Mouse (Mus musculus): ENCODE measurements around the gene Skap1. TPM values are rescaled to one million over a fixed set of nuclear protein-coding genes. Genes with fewer than 3 reads are reported as not detected.
A peak's percentile ranks its signal among the peaks of the same experiment; 100 is the strongest.

Gene Skap1
- total RNA-seq, 2 experiments from 2014 or later: not detected

GRCm38 (mm10) chr11:96596301-96596700, 131.9 kb downstream of the Skap1 start:
- Histone ChIP-seq H3K4me3 (no peak overlapping the region), H3K27ac (no peak overlapping the region)
- TF ChIP-seq CTCF (IDR thresholded peaks at IDR 0.05): no peak
- DNase-seq: no peak
- intact Hi-C loops (cut with DNase I): no loop called here

GRCm38 (mm10) chr11:96602806-96603205, 138.4 kb downstream of the Skap1 start:
- H3K4me3 ChIP-seq: no peak overlapping the region
- TF ChIP-seq CTCF (IDR thresholded peaks at IDR 0.05): no peak
- H3K27ac ChIP-seq: no peak overlapping the region
- DNase-seq: no peak
- intact Hi-C loops (cut with DNase I): no loop called here

GRCm38 (mm10) chr11:96604306-96604705, 139.9 kb downstream of the Skap1 start:
- no peak for DNase-seq
- intact Hi-C loops (cut with DNase I): no loop called here
- no peak overlapping the region for H3K4me3 ChIP-seq
- no peak overlapping the region for H3K27ac ChIP-seq
- TF ChIP-seq CTCF (IDR thresholded peaks at IDR 0.05): no peak

GRCm38 (mm10) chr11:96604751-96605450, 140.5 kb downstream of the Skap1 start:
- intact Hi-C loops (cut with DNase I): no loop called here
- no peak overlapping the region for H3K4me3 ChIP-seq
- no peak overlapping the region for H3K27ac ChIP-seq
- no peak for TF ChIP-seq CTCF (IDR thresholded peaks at IDR 0.05)
- no peak for DNase-seq

- no peak overlapping the region for H3K4me3 ChIP-seq
- DNase-seq: no peak
- no peak for TF ChIP-seq CTCF (IDR thresholded peaks at IDR 0.05)
- H3K27ac ChIP-seq: no peak overlapping the region
- intact Hi-C loops (cut with DNase I): no loop called here
Measured at GRCm38 (mm10) chr11:96605516-96605915, 141.1 kb downstream of the Skap1 start.

- H3K27ac ChIP-seq: no peak overlapping the region
- no peak overlapping the region for H3K4me3 ChIP-seq
- no peak for TF ChIP-seq CTCF (IDR thresholded peaks at IDR 0.05)
- intact Hi-C loops (cut with DNase I): no loop called here
- DNase-seq: no peak
Measured at GRCm38 (mm10) chr11:96612596-96612995, 148.2 kb downstream of the Skap1 start.

GRCm38 (mm10) chr11:96616792-96617191, 152.4 kb downstream of the Skap1 start:
- no peak for DNase-seq
- intact Hi-C loops (cut with DNase I): no loop called here
- TF ChIP-seq CTCF (IDR thresholded peaks at IDR 0.05): no peak
- no peak overlapping the region for H3K4me3 ChIP-seq
- peak overlapping the region; percentile 50 for H3K27ac ChIP-seq

- Histone ChIP-seq H3K27ac (peak overlapping the region; percentile 65), H3K4me3 (peak overlapping the region; percentile 50)
- intact Hi-C loops (cut with DNase I): no loop called here
- DNase-seq: no peak
- no peak for TF ChIP-seq CTCF (IDR thresholded peaks at IDR 0.05)
Measured at GRCm38 (mm10) chr11:96618789-96619445, 154.5 kb downstream of the Skap1 start.

- H3K4me3 ChIP-seq: peak overlapping the region; percentile 50
- intact Hi-C loops (cut with DNase I): no loop called here
- no peak for DNase-seq
- no peak for TF ChIP-seq CTCF (IDR thresholded peaks at IDR 0.05)
- peak overlapping the region; percentile 65 for H3K27ac ChIP-seq
Measured at GRCm38 (mm10) chr11:96619576-96619975, 155.2 kb downstream of the Skap1 start.

GRCm38 (mm10) chr11:96620006-96620405, 155.6 kb downstream of the Skap1 start:
- intact Hi-C loops (cut with DNase I): loop anchor here (2.0 to 5.0 kb wide), 2 partner anchors 242 to 341 kb away; no protein-coding TSS in a partner anchor
- TF ChIP-seq CTCF (IDR thresholded peaks at IDR 0.05): no peak
- Histone ChIP-seq H3K27ac (peak overlapping the region; percentile 65), H3K4me3 (peak overlapping the region; percentile 32; the same call in 1 of the 2 replicates)
- no peak for DNase-seq

GRCm38 (mm10) chr11:96620660-96621059, 156.3 kb downstream of the Skap1 start:
- TF ChIP-seq CTCF (IDR thresholded peaks at IDR 0.05): no peak
- no peak for DNase-seq
- Histone ChIP-seq H3K27ac (peak overlapping the region; percentile 65), H3K4me3 (peak overlapping the region; percentile 41)
- intact Hi-C loops (cut with DNase I): loop anchor here (2.0 to 5.0 kb wide), 2 partner anchors 242 to 342 kb away; no protein-coding TSS in a partner anchor

- intact Hi-C loops (cut with DNase I): loop anchor here (2.0 to 5.0 kb wide), 2 partner anchors 241 to 342 kb away; no protein-coding TSS in a partner anchor
- Histone ChIP-seq H3K27ac (peak overlapping the region; percentile 65), H3K4me3 (peak overlapping the region; percentile 41)
- no peak; the same call in 1 of the 2 replicates for TF ChIP-seq CTCF (IDR thresholded peaks at IDR 0.05)
- DNase-seq: peak; percentile 74
Measured at GRCm38 (mm10) chr11:96621167-96621566, 156.8 kb downstream of the Skap1 start.

- H3K27ac ChIP-seq: peak overlapping the region; percentile 35; the same call in 1 of the 2 replicates
- intact Hi-C loops (cut with DNase I): loop anchor here (5.0 kb wide), 1 partner anchor 240 kb away; no protein-coding TSS in a partner anchor
- DNase-seq: peak; percentile 41
- H3K4me3 ChIP-seq: peak overlapping the region; percentile 9; the same call in 1 of the 2 replicates
- TF ChIP-seq CTCF (IDR thresholded peaks at IDR 0.05): peak; percentile 55
Measured at GRCm38 (mm10) chr11:96622782-96623181, 158.4 kb downstream of the Skap1 start.
